Mouse (Mus musculus) c-Kit-positive CD71-negative TER-119-negative erythroid progenitor cells, embryonic 14.5 days (primary cell): ENCODE measurements around the gene Shd.
A peak's percentile ranks its signal among the peaks of the same experiment; 100 is the strongest.

ENCODE experiments used
- DNase-seq: peaks from one replicate; pipeline ENCODE4 v3.0.0-alpha.2; 2013; ENCODE audit warnings: low read depth

Shd gene

DNA sequence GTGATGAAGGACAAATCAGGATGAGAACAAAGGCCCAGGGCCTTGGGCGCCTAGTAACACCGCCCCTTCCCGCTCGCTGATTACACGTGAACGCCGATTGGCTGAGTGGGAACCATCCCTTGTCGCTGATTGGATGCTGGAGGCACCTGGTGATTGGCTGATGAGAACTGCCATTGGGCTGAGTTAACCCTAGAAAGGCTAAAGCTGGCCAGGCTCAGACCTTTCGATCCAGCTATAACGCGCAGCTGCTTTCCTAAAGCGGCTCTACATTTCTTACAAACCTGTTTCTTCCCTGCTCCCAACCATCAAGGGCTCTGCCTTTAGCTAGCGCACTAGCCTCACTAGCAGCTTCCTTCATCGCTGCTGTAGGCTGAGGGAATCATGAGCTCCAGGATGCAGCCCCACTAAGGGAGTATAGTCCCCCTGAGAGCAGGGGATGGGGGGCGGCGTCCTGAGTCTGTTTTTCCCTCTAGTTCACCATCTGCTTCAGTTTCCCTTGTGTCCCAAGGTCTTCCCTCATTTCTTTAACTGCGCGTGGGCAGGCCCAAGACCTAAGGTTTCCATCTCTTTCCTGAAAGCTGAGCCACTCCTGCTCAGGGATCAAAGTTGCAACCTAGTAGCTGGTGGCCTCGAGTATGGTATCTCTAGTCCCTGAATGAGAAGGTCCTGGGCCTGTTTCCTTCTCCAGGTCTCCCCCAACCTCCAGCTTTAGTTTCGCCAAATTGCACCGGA, 38.3 kb downstream of the Shd start:
- peak; percentile 87 for DNase-seq

DNA sequence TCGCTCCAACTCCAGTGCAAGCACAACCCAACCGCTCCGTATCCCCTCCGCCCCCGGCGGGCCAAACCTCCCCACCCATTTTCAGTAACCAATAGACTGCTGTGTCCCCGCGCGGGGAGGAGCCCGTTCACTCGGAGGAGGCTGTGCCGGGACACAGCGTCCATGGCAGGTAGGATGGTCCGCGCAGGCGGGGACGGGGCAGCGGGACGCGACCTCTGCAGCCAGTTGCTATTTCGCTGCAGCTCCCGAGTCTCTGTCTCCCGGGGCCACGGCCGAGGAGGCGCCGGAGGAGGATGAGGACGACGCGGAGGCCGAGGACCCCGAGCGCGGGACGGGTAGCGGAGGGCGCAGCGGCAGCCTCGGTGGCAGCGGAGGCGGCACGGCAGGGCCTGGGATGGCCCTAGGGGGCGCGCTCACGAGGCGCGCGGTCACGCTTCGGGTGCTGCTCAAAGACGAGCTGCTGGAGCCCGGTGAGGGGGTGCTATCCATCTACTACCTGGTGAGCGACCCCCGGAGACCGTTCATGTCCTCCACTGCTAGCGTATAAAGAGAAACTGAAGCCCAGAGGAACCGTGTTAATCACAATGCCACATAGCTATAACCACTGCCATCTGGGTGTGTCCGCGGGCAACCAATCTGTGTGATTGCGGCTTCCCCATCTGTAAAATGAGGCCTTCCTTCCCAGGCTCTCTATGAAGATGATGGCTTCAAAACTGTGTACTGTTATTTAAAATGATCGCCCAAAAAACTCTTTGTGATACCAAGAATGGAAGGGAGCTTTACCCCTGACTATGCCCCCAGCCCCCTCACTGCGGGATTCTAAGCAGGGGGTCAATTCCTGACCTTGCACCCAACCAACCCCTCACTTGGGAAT, 39.1 kb downstream of the Shd start:
- DNase-seq, result peak; percentile 82

DNA sequence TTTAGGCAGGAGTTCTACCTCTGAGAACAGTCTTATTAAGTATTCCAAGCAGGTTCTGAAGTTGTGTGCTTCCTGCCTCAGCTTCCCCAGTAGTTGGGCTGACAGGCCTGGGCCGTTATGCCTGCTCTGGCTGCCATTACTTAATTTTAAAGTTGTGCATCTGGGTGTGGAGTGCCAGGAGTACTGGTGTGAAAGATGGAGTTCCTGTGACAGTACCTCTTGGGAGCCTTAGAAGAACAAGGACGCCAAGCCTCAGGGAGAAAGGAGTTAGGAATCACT, 39.6 kb downstream of the Shd start:
- DNase-seq, result no peak

DNA sequence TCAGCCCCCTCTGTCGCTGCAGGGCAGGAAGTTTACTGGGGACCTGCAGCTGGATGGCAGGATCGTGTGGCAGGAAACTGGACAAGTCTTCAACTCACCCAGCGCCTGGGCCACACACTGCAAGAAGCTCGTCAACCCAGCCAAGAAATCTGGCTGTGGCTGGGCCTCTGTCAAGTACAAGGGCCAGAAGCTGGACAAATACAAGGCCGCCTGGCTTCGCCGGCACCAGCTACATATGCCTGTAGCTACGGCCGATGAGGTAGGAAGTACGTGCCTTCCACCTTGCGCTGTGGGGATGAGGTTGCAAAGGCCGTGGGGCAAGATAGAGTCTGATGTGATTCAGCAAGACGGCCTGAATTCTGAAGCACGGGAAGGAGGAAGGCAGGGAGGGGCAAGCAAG, 40.0 kb downstream of the Shd start:
- DNase-seq, result no peak

DNA sequence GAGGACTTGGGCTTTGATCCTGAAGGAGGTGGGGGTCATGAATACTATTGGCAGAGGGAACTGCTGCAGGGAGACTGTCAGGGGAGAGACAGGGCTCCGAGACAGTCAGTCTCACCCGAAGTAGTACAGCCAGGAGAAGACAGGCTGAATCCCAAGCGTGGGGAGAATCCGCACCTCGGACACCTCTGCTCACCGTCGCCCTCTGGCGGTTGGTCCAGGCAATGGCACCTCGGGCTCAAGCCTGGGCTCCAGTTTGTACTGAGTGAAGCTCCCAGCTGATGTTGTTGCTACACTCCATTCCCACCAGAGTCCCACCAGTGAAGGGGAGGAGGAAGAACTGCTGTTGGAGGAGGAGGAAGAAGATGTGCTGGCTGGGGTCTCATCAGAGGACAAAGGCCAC, 40.4 kb downstream of the Shd start:
- peak; percentile 60 for DNase-seq

GRCm38 (mm10) chr17:56011441-56011840, 41.2 kb downstream of the Shd start:
- DNase-seq, result no peak

GRCm38 (mm10) chr17:56015293-56015692, 45.0 kb downstream of the Shd start:
- DNase-seq, result no peak

DNA sequence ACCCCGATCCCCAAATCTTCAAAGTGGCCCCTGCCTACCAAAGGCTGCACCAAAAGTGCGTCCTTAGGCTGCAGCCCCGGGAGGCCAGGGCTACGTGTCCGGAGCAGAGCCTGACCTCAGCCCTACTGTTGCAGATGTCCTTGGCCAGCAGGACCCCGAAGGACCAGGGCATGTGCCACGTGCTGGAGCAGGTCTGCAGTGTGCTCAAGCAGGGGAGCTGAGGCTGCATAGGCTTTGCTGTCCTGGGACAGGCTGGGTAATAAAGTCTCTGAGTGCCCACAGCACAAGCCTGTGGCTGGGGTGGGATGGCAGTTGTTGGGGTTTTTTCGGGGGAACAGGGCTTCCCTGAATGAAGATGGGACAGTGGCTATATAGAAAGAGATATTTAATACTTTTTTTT, 46.1 kb downstream of the Shd start:
- DNase-seq, result no peak

GRCm38 (mm10) chr17:56016793-56017785, 46.8 kb downstream of the Shd start:
- no peak for DNase-seq

- no peak for DNase-seq
These were observed 47.6 kb downstream of the Shd start for GRCm38 (mm10) chr17:56017848-56018247.

GRCm38 (mm10) chr17:56018347-56019131, 48.3 kb downstream of the Shd start:
- DNase-seq, result no peak

- no peak for DNase-seq
These were observed 50.3 kb downstream of the Shd start for GRCm38 (mm10) chr17:56020400-56021084.

GRCm38 (mm10) chr17:56021161-56021910, 51.1 kb downstream of the Shd start:
- DNase-seq, result no peak

- DNase-seq, result no peak
These were observed 52.1 kb downstream of the Shd start for GRCm38 (mm10) chr17:56022131-56022988.

GRCm38 (mm10) chr17:56022989-56023290, 52.7 kb downstream of the Shd start:
- DNase-seq, result no peak

- DNase-seq, result no peak
These were observed 53.1 kb downstream of the Shd start for GRCm38 (mm10) chr17:56023386-56023785.

DNA sequence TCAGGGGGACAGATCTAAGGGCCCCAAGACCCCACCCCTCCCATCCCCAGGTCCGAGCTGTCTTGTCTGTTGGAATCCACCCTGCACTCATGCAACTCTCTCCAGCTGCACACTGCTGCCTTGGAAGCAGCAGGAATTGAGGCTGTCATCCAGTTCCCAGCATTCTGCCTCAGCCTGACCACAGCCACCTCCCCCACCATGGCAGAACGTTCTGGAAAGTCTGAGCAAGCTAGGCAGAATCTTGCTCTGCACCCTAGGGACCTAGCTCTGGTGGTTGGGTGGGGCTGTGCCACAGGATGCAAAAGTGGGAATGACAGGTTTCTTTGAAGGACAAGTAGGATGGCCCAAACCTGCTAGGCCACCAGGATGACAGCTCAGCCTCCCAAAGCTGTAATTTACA, 54.2 kb downstream of the Shd start:
- no peak for DNase-seq

DNA sequence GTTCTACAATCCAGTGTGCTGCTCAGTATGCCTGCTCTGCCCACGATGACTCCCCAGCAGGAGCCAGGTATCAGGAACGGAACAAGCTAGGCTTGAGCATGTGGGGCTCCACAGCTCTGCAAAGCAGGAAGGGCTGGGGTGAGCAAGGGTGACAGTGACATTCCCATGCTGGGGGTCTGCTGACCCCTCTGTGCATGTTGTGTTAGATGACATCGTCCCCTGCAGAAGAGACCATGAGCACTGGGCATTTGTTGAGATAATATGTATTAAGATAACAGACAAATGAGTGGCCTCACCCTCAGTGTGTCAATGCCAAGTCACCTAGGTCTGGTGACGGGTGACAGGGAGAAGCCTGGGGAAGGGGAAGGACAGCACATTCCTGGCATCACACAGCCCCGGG, 54.7 kb downstream of the Shd start:
- no peak for DNase-seq
